Mouse (Mus musculus) midbrain, embryonic 13.5 days (tissue): ENCODE measurements around the gene Uqcr10. TPM values are rescaled to one million over a fixed set of nuclear protein-coding genes. Genes with fewer than 3 reads are reported as not detected.
A peak's percentile ranks its signal among the peaks of the same experiment; 100 is the strongest.

ENCODE experiments used
- ATAC-seq: fragments of 200-750 bp; cut with Nextera tagmentation; 2 replicates; pipeline ENCODE4 v1.8.0; 2017; ENCODE audit warnings: mild to moderate bottlenecking, moderate TSS enrichment, moderate library complexity
- H3K27ac ChIP-seq: fragments of 300-500 bp; sonication (generic); 2 replicates; pipeline ENCODE4 v1.5.1; 2015; ENCODE audit warnings: inconsistent platforms, mild to moderate bottlenecking, moderate library complexity
- H3K27me3 ChIP-seq: fragments of 300-500 bp; sonication (generic); 2 replicates; pipeline ENCODE4 v1.6.1; 2015; ENCODE audit warnings: mild to moderate bottlenecking, inconsistent platforms
- H3K36me3 ChIP-seq: fragments of 300-500 bp; sonication (generic); 2 replicates; pipeline ENCODE4 v1.6.1; 2015; ENCODE audit warnings: mild to moderate bottlenecking, inconsistent platforms
- H3K4me1 ChIP-seq: fragments of 300-500 bp; sonication (generic); replicated peaks from 2 replicates; pipeline ENCODE4 v1.6.1; 2015; ENCODE audit warnings: inconsistent platforms
- H3K4me2 ChIP-seq: fragments of 300-500 bp; sonication (generic); replicated peaks from 2 replicates; pipeline ENCODE4 v1.6.1; 2015; ENCODE audit warnings: moderate library complexity, mild to moderate bottlenecking, inconsistent platforms
- H3K4me3 ChIP-seq: fragments of 300-500 bp; sonication (generic); replicated peaks from 2 replicates; pipeline ENCODE4 v1.5.1; 2015; ENCODE audit warnings: mild to moderate bottlenecking, inconsistent platforms
- H3K9ac ChIP-seq: fragments of 300-500 bp; sonication (generic); replicated peaks from 2 replicates; pipeline ENCODE4 v1.6.1; 2015; ENCODE audit warnings: mild to moderate bottlenecking, inconsistent platforms
- H3K9me3 ChIP-seq: fragments of 300-500 bp; sonication (generic); 2 replicates; pipeline ENCODE4 v1.6.1; 2016; ENCODE audit warnings: mild to moderate bottlenecking, inconsistent platforms
- WGBS: fragments of 180-500 bp; shearing (Covaris S2); methylation state at CpG from one replicate; pipeline ENCODE4 v1.1.7; 2015; 5-methylcytosine and 5-hydroxymethylcytosine counted together
- polyA plus RNA-seq: library from polyadenylated mRNA; unstranded; fragments of >200 nt; fragmentation: Nextera tagmentation; extraction: Ambion mirVana; gene quantifications from 2 replicates; pipeline ENCODE4 v1.2.1, GENCODE M21; 2015

Uqcr10 gene
- polyA plus RNA-seq: 524 and 547 TPM in 2 replicates

- Histone ChIP-seq H3K27me3 (no peaks in the 10 kb centered on the region), H3K4me3 (peak within 1 kb of the TSS; percentile 78), H3K4me1 (peaks cover 18% of the 10 kb centered on the region), H3K4me2 (peak within 1 kb of the TSS; percentile 78), H3K27ac (peak within 1 kb of the TSS; percentile 26; the same call in 1 of the 2 replicates), H3K36me3 (peaks cover 14% of the 10 kb centered on the region), H3K9ac (peak within 1 kb of the TSS; percentile 81), H3K9me3 (no peaks in the 10 kb centered on the region)
- WGBS: under 1% methylated on average over 47 of the region's 47 CpGs
- ATAC-seq: peak; percentile 98
These were observed at the start of gene Uqcr10, which contains the start of gene Zmat5 for GRCm38 (mm10) chr11:4704072-4704964. Gene Uqcr10, minus strand, starts transcription at chr11:4704342. Gene Zmat5, plus strand, starts transcription at chr11:4704678.

- Histone ChIP-seq H3K36me3 (no peaks in the 10 kb centered on the region), H3K9ac (no peak overlapping the region), H3K4me1 (peaks cover 25% of the 10 kb centered on the region), H3K27me3 (peaks cover 26% of the 10 kb centered on the region), H3K9me3 (no peaks in the 10 kb centered on the region), H3K4me2 (no peak overlapping the region), H3K27ac (no peak overlapping the region), H3K4me3 (no peak overlapping the region)
- 29% methylated on average over 10 of the region's 10 CpGs for WGBS
- no peak for ATAC-seq
These were observed 48.7 kb upstream of the Uqcr10 start for GRCm38 (mm10) chr11:4752836-4753235.

GRCm38 (mm10) chr11:4750263-4750662 lies 46.1 kb upstream of the Uqcr10 start:
- Histone ChIP-seq H3K4me2 (no peak overlapping the region), H3K27me3 (peaks cover 51% of the 10 kb centered on the region), H3K27ac (no peak overlapping the region), H3K9ac (no peak overlapping the region), H3K4me3 (no peak overlapping the region), H3K36me3 (no peaks in the 10 kb centered on the region), H3K9me3 (no peaks in the 10 kb centered on the region), H3K4me1 (peaks cover 42% of the 10 kb centered on the region)
- WGBS: 11% methylated on average over 9 of the region's 9 CpGs
- ATAC-seq: no peak

- no peaks in the 10 kb centered on the region for H3K9me3 ChIP-seq
- H3K4me3 ChIP-seq: peak overlapping the region; percentile 63
- peaks cover 38% of the 10 kb centered on the region for H3K4me1 ChIP-seq
- no peak overlapping the region for H3K27ac ChIP-seq
- under 1% methylated on average over 12 of the region's 12 CpGs for WGBS
- H3K4me2 ChIP-seq: peak overlapping the region; percentile 99
- H3K27me3 ChIP-seq: peaks cover 79% of the 10 kb centered on the region
- H3K9ac ChIP-seq: peak overlapping the region; percentile 68; the same call in 1 of the 2 replicates
- 0 out of 2 replicates have a peak, but pooled peaks have one; percentile 4 for ATAC-seq
- no peaks in the 10 kb centered on the region for H3K36me3 ChIP-seq
These were observed 43.1 kb upstream of the Uqcr10 start for GRCm38 (mm10) chr11:4747285-4747684.

- Histone ChIP-seq H3K4me3 (peak within 1 kb of the TSS; percentile 63), H3K27me3 (peaks cover 80% of the 10 kb centered on the region), H3K9ac (peak within 1 kb of the TSS; percentile 68), H3K4me1 (peaks cover 38% of the 10 kb centered on the region), H3K9me3 (no peaks in the 10 kb centered on the region), H3K36me3 (no peaks in the 10 kb centered on the region), H3K4me2 (peak within 1 kb of the TSS; percentile 99), H3K27ac (no peak within 1 kb of the TSS)
- peak; percentile 13 for ATAC-seq
- WGBS: under 1% methylated on average over 40 of the region's 73 CpGs
These were observed 42.6 kb upstream of the Uqcr10 start, which contains the start of gene Cabp7 for GRCm38 (mm10) chr11:4746733-4747132. Gene Cabp7, minus strand, starts transcription at chr11:4746778.

- H3K4me1 ChIP-seq: peaks cover 38% of the 10 kb centered on the region
- peaks cover 80% of the 10 kb centered on the region for H3K27me3 ChIP-seq
- peak overlapping the region; percentile 99 for H3K4me2 ChIP-seq
- H3K4me3 ChIP-seq: peak overlapping the region; percentile 63
- peak overlapping the region; percentile 68 for H3K9ac ChIP-seq
- H3K9me3 ChIP-seq: no peaks in the 10 kb centered on the region
- H3K36me3 ChIP-seq: no peaks in the 10 kb centered on the region
- no peak overlapping the region for H3K27ac ChIP-seq
- 0% methylated on average over 39 of the region's 39 CpGs for WGBS
- peak; percentile 13; the same call in 1 of the 2 replicates for ATAC-seq
These were observed 41.8 kb upstream of the Uqcr10 start for GRCm38 (mm10) chr11:4745969-4746368.

- Histone ChIP-seq H3K9me3 (no peaks in the 10 kb centered on the region), H3K4me1 (peaks cover 31% of the 10 kb centered on the region), H3K27me3 (peaks cover 72% of the 10 kb centered on the region), H3K4me3 (no peak overlapping the region), H3K27ac (no peak overlapping the region), H3K9ac (no peak overlapping the region), H3K4me2 (0 out of 2 replicates have a peak overlapping the region, but pooled peaks have one; percentile 99), H3K36me3 (no peaks in the 10 kb centered on the region)
- WGBS: 59% methylated on average over 6 of the region's 6 CpGs
- ATAC-seq: no peak
These were observed 40.5 kb upstream of the Uqcr10 start for GRCm38 (mm10) chr11:4744691-4745090.

GRCm38 (mm10) chr11:4740785-4741184 lies 36.6 kb upstream of the Uqcr10 start:
- Histone ChIP-seq H3K27ac (no peak overlapping the region), H3K9ac (no peak overlapping the region), H3K9me3 (no peaks in the 10 kb centered on the region), H3K4me1 (peaks cover 24% of the 10 kb centered on the region), H3K36me3 (0 out of 2 replicates have a peak, but pooled peaks cover 9% of the 10 kb centered on the region), H3K4me2 (no peak overlapping the region), H3K4me3 (no peak overlapping the region), H3K27me3 (peaks cover 34% of the 10 kb centered on the region)
- WGBS: 84% methylated on average over 5 of the region's 5 CpGs
- ATAC-seq: no peak

GRCm38 (mm10) chr11:4738719-4739118 lies 34.6 kb upstream of the Uqcr10 start:
- H3K4me1 ChIP-seq: peaks cover 26% of the 10 kb centered on the region
- H3K9me3 ChIP-seq: no peaks in the 10 kb centered on the region
- WGBS: 94% methylated on average over 16 of the region's 16 CpGs
- no peak for ATAC-seq
- no peak overlapping the region for H3K4me2 ChIP-seq
- H3K36me3 ChIP-seq: 0 out of 2 replicates have a peak, but pooled peaks cover 9% of the 10 kb centered on the region
- H3K27me3 ChIP-seq: peaks cover 15% of the 10 kb centered on the region
- no peak overlapping the region for H3K4me3 ChIP-seq
- no peak overlapping the region for H3K27ac ChIP-seq
- H3K9ac ChIP-seq: no peak overlapping the region

- Histone ChIP-seq H3K27me3 (peaks cover 7% of the 10 kb centered on the region; the same call in 1 of the 2 replicates), H3K36me3 (peaks cover 12% of the 10 kb centered on the region; the same call in 1 of the 2 replicates), H3K4me3 (no peak overlapping the region), H3K27ac (no peak overlapping the region), H3K9ac (0 out of 2 replicates have a peak overlapping the region, but pooled peaks have one; percentile 10), H3K4me1 (peaks cover 26% of the 10 kb centered on the region), H3K4me2 (no peak overlapping the region), H3K9me3 (no peaks in the 10 kb centered on the region)
- WGBS: 81% methylated on average over 10 of the region's 10 CpGs
- ATAC-seq: no peak
These were observed 33.5 kb upstream of the Uqcr10 start for GRCm38 (mm10) chr11:4737682-4738081.

- Histone ChIP-seq H3K9ac (no peak overlapping the region), H3K9me3 (no peaks in the 10 kb centered on the region), H3K4me3 (no peak overlapping the region), H3K4me2 (no peak overlapping the region), H3K27me3 (peaks cover 2% of the 10 kb centered on the region; the same call in 1 of the 2 replicates), H3K36me3 (peaks cover 16% of the 10 kb centered on the region), H3K4me1 (peaks cover 30% of the 10 kb centered on the region), H3K27ac (no peak overlapping the region)
- ATAC-seq: no peak
- 34% methylated on average over 6 of the region's 6 CpGs for whole genome bisulfite sequencing
These were observed 32.2 kb upstream of the Uqcr10 start for GRCm38 (mm10) chr11:4736355-4736754.

GRCm38 (mm10) chr11:4734179-4734578 lies 30.0 kb upstream of the Uqcr10 start:
- 41% methylated on average over 12 of the region's 12 CpGs for WGBS
- peaks cover 2% of the 10 kb centered on the region; the same call in 1 of the 2 replicates for H3K27me3 ChIP-seq
- no peak overlapping the region for H3K9ac ChIP-seq
- no peak overlapping the region for H3K27ac ChIP-seq
- no peak overlapping the region for H3K4me3 ChIP-seq
- peak; percentile 34; the same call in 1 of the 2 replicates for ATAC-seq
- no peak overlapping the region for H3K4me2 ChIP-seq
- H3K4me1 ChIP-seq: peaks cover 39% of the 10 kb centered on the region
- no peaks in the 10 kb centered on the region for H3K9me3 ChIP-seq
- peaks cover 16% of the 10 kb centered on the region for H3K36me3 ChIP-seq
